Mouse (Mus musculus): ENCODE measurements around the gene Mthfd1. TPM values are rescaled to one million over a fixed set of nuclear protein-coding genes. Genes with fewer than 3 reads are reported as not detected.

The Mthfd1 gene
- total and polyA plus RNA-seq, 2 experiments from 2014 or later = 18.3 to 23.8 TPM

- H3K27ac ChIP-seq (ENCODE audit: low read depth) = no peak overlapping the region
- peaks cover 69% of the 10 kb centered on the region for H3K36me3 ChIP-seq (replicated peaks; ENCODE audit: control insufficient read depth, insufficient read depth, low read length)
- no peaks in the 10 kb centered on the region for H3K4me1 ChIP-seq (ENCODE audit: control insufficient read depth, insufficient read depth)
- no peaks in the 10 kb centered on the region for H3K9me3 ChIP-seq (replicated peaks; ENCODE audit: control insufficient read depth, low read length)
- ATAC-seq (ENCODE audit: insufficient read depth, low read depth) = no peak
- H3K4me3 ChIP-seq (ENCODE audit: low read depth, low read length) = no peak overlapping the region
- TF ChIP-seq CTCF (IDR thresholded peaks at IDR 0.05; ENCODE audit: low read depth) (peak; percentile 19; the same call in 1 of the 2 replicates), EP300 (IDR thresholded peaks at IDR 0.05; ENCODE audit: low read depth) (no peak)
- no peak overlapping the region for H3K9ac ChIP-seq (replicated peaks; ENCODE audit: low read depth, low read length)
- H3K27me3 ChIP-seq (ENCODE audit: control insufficient read depth, insufficient read depth, low read length) = no peaks in the 10 kb centered on the region
- DNase-seq (ENCODE audit: low spot score) = no peak
- H3K4me2 ChIP-seq (ENCODE audit: low read depth, low read length) = no peak overlapping the region
- 94% methylated on average over 2 of the region's 2 CpGs for WGBS
Measured at GRCm38 (mm10) chr12:76290271-76290670, 35.2 kb downstream of the Mthfd1 start.

- peaks cover 78% of the 10 kb centered on the region for H3K36me3 ChIP-seq (replicated peaks; ENCODE audit: control insufficient read depth, insufficient read depth, low read length)
- peak; percentile 81 for TF ChIP-seq CTCF (IDR thresholded peaks at IDR 0.05; ENCODE audit: low read depth)
- no peak for TF ChIP-seq EP300 (IDR thresholded peaks at IDR 0.05; ENCODE audit: low read depth)
- no peak overlapping the region for H3K4me3 ChIP-seq (ENCODE audit: low read depth, low read length)
- DNase-seq (ENCODE audit: low spot score) (peak; percentile 38), ATAC-seq (ENCODE audit: insufficient read depth, low read depth) (0 out of 2 replicates have a peak, but pooled peaks have one; percentile 49)
- no peaks in the 10 kb centered on the region for H3K27me3 ChIP-seq (ENCODE audit: control insufficient read depth, insufficient read depth, low read length)
- no peak overlapping the region for H3K9ac ChIP-seq (replicated peaks; ENCODE audit: low read depth, low read length)
- no peak overlapping the region for H3K4me2 ChIP-seq (ENCODE audit: low read depth, low read length)
- H3K4me1 ChIP-seq (ENCODE audit: control insufficient read depth, insufficient read depth) = no peaks in the 10 kb centered on the region
- H3K9me3 ChIP-seq (replicated peaks; ENCODE audit: control insufficient read depth, low read length) = no peaks in the 10 kb centered on the region
- no peak overlapping the region for H3K27ac ChIP-seq (ENCODE audit: low read depth)
- 41% methylated on average over 7 of the region's 7 CpGs for whole genome bisulfite sequencing
Measured at GRCm38 (mm10) chr12:76293192-76293591, 38.1 kb downstream of the Mthfd1 start.

GRCm38 (mm10) chr12:76297830-76298229 lies 42.7 kb downstream of the Mthfd1 start:
- TF ChIP-seq CTCF (IDR thresholded peaks at IDR 0.05; ENCODE audit: low read depth) (no peak), EP300 (IDR thresholded peaks at IDR 0.05; ENCODE audit: low read depth) (no peak)
- H3K36me3 ChIP-seq (replicated peaks; ENCODE audit: control insufficient read depth, insufficient read depth, low read length) = peaks cover 67% of the 10 kb centered on the region
- H3K27ac ChIP-seq (ENCODE audit: low read depth) = no peak overlapping the region
- H3K4me2 ChIP-seq (ENCODE audit: low read depth, low read length) = no peak overlapping the region
- WGBS = 90% methylated on average over 5 of the region's 5 CpGs
- DNase-seq (ENCODE audit: low spot score) (no peak), ATAC-seq (ENCODE audit: insufficient read depth, low read depth) (no peak)
- H3K9ac ChIP-seq (replicated peaks; ENCODE audit: low read depth, low read length) = no peak overlapping the region
- H3K4me1 ChIP-seq (ENCODE audit: control insufficient read depth, insufficient read depth) = no peaks in the 10 kb centered on the region
- no peaks in the 10 kb centered on the region for H3K9me3 ChIP-seq (replicated peaks; ENCODE audit: control insufficient read depth, low read length)
- no peaks in the 10 kb centered on the region for H3K27me3 ChIP-seq (ENCODE audit: control insufficient read depth, insufficient read depth, low read length)
- H3K4me3 ChIP-seq (ENCODE audit: low read depth, low read length) = no peak overlapping the region

GRCm38 (mm10) chr12:76299361-76299906 lies 44.3 kb downstream of the Mthfd1 start:
- no peak for ATAC-seq (ENCODE audit: insufficient read depth, low read depth)
- Histone ChIP-seq H3K4me2 (ENCODE audit: low read depth, low read length) (no peak overlapping the region), H3K9me3 (replicated peaks; ENCODE audit: control insufficient read depth, low read length) (no peaks in the 10 kb centered on the region), H3K4me1 (ENCODE audit: control insufficient read depth, insufficient read depth) (no peaks in the 10 kb centered on the region), H3K27ac (ENCODE audit: low read depth) (no peak overlapping the region), H3K27me3 (ENCODE audit: control insufficient read depth, insufficient read depth, low read length) (no peaks in the 10 kb centered on the region), H3K36me3 (replicated peaks; ENCODE audit: control insufficient read depth, insufficient read depth, low read length) (peaks cover 70% of the 10 kb centered on the region), H3K9ac (replicated peaks; ENCODE audit: low read depth, low read length) (no peak overlapping the region), H3K4me3 (ENCODE audit: low read depth, low read length) (no peak overlapping the region)
- TF ChIP-seq EP300 (IDR thresholded peaks at IDR 0.05; ENCODE audit: low read depth) (no peak), CTCF (IDR thresholded peaks at IDR 0.05; ENCODE audit: low read depth) (no peak)
- no peak for DNase-seq (ENCODE audit: low spot score)
- WGBS = 84% methylated on average over 9 of the region's 9 CpGs

GRCm38 (mm10) chr12:76300367-76300766 lies 45.3 kb downstream of the Mthfd1 start:
- Histone ChIP-seq H3K27ac (ENCODE audit: low read depth) (no peak overlapping the region), H3K9ac (replicated peaks; ENCODE audit: low read depth, low read length) (no peak overlapping the region), H3K4me3 (ENCODE audit: low read depth, low read length) (no peak overlapping the region), H3K9me3 (replicated peaks; ENCODE audit: control insufficient read depth, low read length) (no peaks in the 10 kb centered on the region), H3K36me3 (replicated peaks; ENCODE audit: control insufficient read depth, insufficient read depth, low read length) (peaks cover 68% of the 10 kb centered on the region), H3K4me1 (ENCODE audit: control insufficient read depth, insufficient read depth) (no peaks in the 10 kb centered on the region), H3K4me2 (ENCODE audit: low read depth, low read length) (no peak overlapping the region), H3K27me3 (ENCODE audit: control insufficient read depth, insufficient read depth, low read length) (no peaks in the 10 kb centered on the region)
- no peak for ATAC-seq (ENCODE audit: insufficient read depth, low read depth)
- 88% methylated on average over 10 of the region's 10 CpGs for WGBS
- DNase-seq (ENCODE audit: low spot score) = no peak
- TF ChIP-seq EP300 (IDR thresholded peaks at IDR 0.05; ENCODE audit: low read depth) (no peak), CTCF (IDR thresholded peaks at IDR 0.05; ENCODE audit: low read depth) (no peak)

- H3K27me3 ChIP-seq (ENCODE audit: control insufficient read depth, insufficient read depth, low read length) = no peaks in the 10 kb centered on the region
- no peak overlapping the region for H3K4me3 ChIP-seq (ENCODE audit: low read depth, low read length)
- H3K27ac ChIP-seq (ENCODE audit: low read depth) = 0 out of 2 replicates have a peak overlapping the region, but pooled peaks have one; percentile 3
- H3K36me3 ChIP-seq (replicated peaks; ENCODE audit: control insufficient read depth, insufficient read depth, low read length) = peaks cover 52% of the 10 kb centered on the region
- no peaks in the 10 kb centered on the region for H3K9me3 ChIP-seq (replicated peaks; ENCODE audit: control insufficient read depth, low read length)
- 83% methylated on average over 11 of the region's 11 CpGs for WGBS
- no peak for DNase-seq (ENCODE audit: low spot score)
- peaks cover 8% of the 10 kb centered on the region for H3K4me1 ChIP-seq (ENCODE audit: control insufficient read depth, insufficient read depth)
- no peak overlapping the region for H3K9ac ChIP-seq (replicated peaks; ENCODE audit: low read depth, low read length)
- no peak for TF ChIP-seq CTCF (IDR thresholded peaks at IDR 0.05; ENCODE audit: low read depth)
- no peak for TF ChIP-seq EP300 (IDR thresholded peaks at IDR 0.05; ENCODE audit: low read depth)
- no peak overlapping the region for H3K4me2 ChIP-seq (ENCODE audit: low read depth, low read length)
- ATAC-seq (ENCODE audit: insufficient read depth, low read depth) = no peak
Measured at GRCm38 (mm10) chr12:76303474-76303873, 48.4 kb downstream of the Mthfd1 start.

Data from heart, postnatal 0 days (tissue).